Mouse (Mus musculus): ENCODE measurements around the gene Tet3. TPM values are rescaled to one million over a fixed set of nuclear protein-coding genes. Genes with fewer than 3 reads are reported as not detected.

Gene Tet3
- polyA plus RNA-seq, 1 experiment from 2014 or later = 35.8 TPM

GRCm38 (mm10) chr6:83396711-83397110 is 62.2 kb downstream of the Tet3 start:
- WGBS = 89% methylated on average over 2 of the region's 2 CpGs
- no peak for ATAC-seq (ENCODE audit: insufficient number of reproducible peaks, low FRiP score, low TSS enrichment, low read depth)
- peaks cover 22% of the 10 kb centered on the region; the same call in 1 of the 2 replicates for H3K36me3 ChIP-seq (ENCODE audit: control insufficient read depth, insufficient read depth, low read length)

GRCm38 (mm10) chr6:83395544-83396229 is 63.2 kb downstream of the Tet3 start:
- DNase-seq (ENCODE audit: low spot score) = no peak
- no peaks in the 10 kb centered on the region for H3K9me3 ChIP-seq (ENCODE audit: control insufficient read depth, low read length)
- no peaks in the 10 kb centered on the region for H3K27me3 ChIP-seq (ENCODE audit: control insufficient read depth, insufficient read depth, low read length)
- 93% methylated on average over 15 of the region's 15 CpGs for WGBS
- H3K4me2 ChIP-seq (ENCODE audit: low read depth, severe bottlenecking) = no peak overlapping the region
- H3K27ac ChIP-seq (replicated peaks; ENCODE audit: low read depth, low read length) = no peak overlapping the region
- no peaks in the 10 kb centered on the region for H3K4me1 ChIP-seq (ENCODE audit: control insufficient read depth, insufficient read depth, low read length)
- H3K9ac ChIP-seq (ENCODE audit: low read length) = no peak overlapping the region
- ATAC-seq (ENCODE audit: insufficient number of reproducible peaks, low FRiP score, low TSS enrichment, low read depth) = no peak
- no peak overlapping the region for H3K4me3 ChIP-seq (ENCODE audit: low read depth, low read length)
- peaks cover 22% of the 10 kb centered on the region; the same call in 1 of the 2 replicates for H3K36me3 ChIP-seq (ENCODE audit: control insufficient read depth, insufficient read depth, low read length)

More at GRCm38 (mm10) chr6:83396711-83397110, 62.2 kb downstream of the Tet3 start:
- no peaks in the 10 kb centered on the region for H3K4me1 ChIP-seq (ENCODE audit: control insufficient read depth, insufficient read depth, low read length)
- no peak overlapping the region for H3K4me3 ChIP-seq (ENCODE audit: low read depth, low read length)
- DNase-seq (ENCODE audit: low spot score) = no peak
- H3K27me3 ChIP-seq (ENCODE audit: control insufficient read depth, insufficient read depth, low read length) = no peaks in the 10 kb centered on the region
- H3K4me2 ChIP-seq (ENCODE audit: low read depth, severe bottlenecking) = no peak overlapping the region
- no peak overlapping the region for H3K9ac ChIP-seq (ENCODE audit: low read length)
- no peak overlapping the region for H3K27ac ChIP-seq (replicated peaks; ENCODE audit: low read depth, low read length)
- no peaks in the 10 kb centered on the region for H3K9me3 ChIP-seq (ENCODE audit: control insufficient read depth, low read length)

GRCm38 (mm10) chr6:83394122-83394521 is 64.8 kb downstream of the Tet3 start:
- WGBS = 94% methylated on average over 4 of the region's 4 CpGs
- Histone ChIP-seq H3K9ac (ENCODE audit: low read length) (no peak overlapping the region), H3K27me3 (ENCODE audit: control insufficient read depth, insufficient read depth, low read length) (no peaks in the 10 kb centered on the region), H3K27ac (replicated peaks; ENCODE audit: low read depth, low read length) (no peak overlapping the region), H3K9me3 (ENCODE audit: control insufficient read depth, low read length) (no peaks in the 10 kb centered on the region), H3K36me3 (ENCODE audit: control insufficient read depth, insufficient read depth, low read length) (peaks cover 20% of the 10 kb centered on the region; the same call in 1 of the 2 replicates), H3K4me1 (ENCODE audit: control insufficient read depth, insufficient read depth, low read length) (no peaks in the 10 kb centered on the region), H3K4me3 (ENCODE audit: low read depth, low read length) (no peak overlapping the region), H3K4me2 (ENCODE audit: low read depth, severe bottlenecking) (no peak overlapping the region)
- ATAC-seq (ENCODE audit: insufficient number of reproducible peaks, low FRiP score, low TSS enrichment, low read depth) = no peak
- no peak for DNase-seq (ENCODE audit: low spot score)

GRCm38 (mm10) chr6:83392166-83392780 is 66.6 kb downstream of the Tet3 start:
- no peaks in the 10 kb centered on the region for H3K9me3 ChIP-seq (ENCODE audit: control insufficient read depth, low read length)
- H3K4me3 ChIP-seq (ENCODE audit: low read depth, low read length) = no peak overlapping the region
- H3K27ac ChIP-seq (replicated peaks; ENCODE audit: low read depth, low read length) = no peak overlapping the region
- H3K9ac ChIP-seq (ENCODE audit: low read length) = no peak overlapping the region
- no peak for ATAC-seq (ENCODE audit: insufficient number of reproducible peaks, low FRiP score, low TSS enrichment, low read depth)
- WGBS = 90% methylated on average over 8 of the region's 8 CpGs
- no peaks in the 10 kb centered on the region for H3K27me3 ChIP-seq (ENCODE audit: control insufficient read depth, insufficient read depth, low read length)
- DNase-seq (ENCODE audit: low spot score) = no peak
- H3K4me1 ChIP-seq (ENCODE audit: control insufficient read depth, insufficient read depth, low read length) = no peaks in the 10 kb centered on the region
- peaks cover 13% of the 10 kb centered on the region; the same call in 1 of the 2 replicates for H3K36me3 ChIP-seq (ENCODE audit: control insufficient read depth, insufficient read depth, low read length)
- H3K4me2 ChIP-seq (ENCODE audit: low read depth, severe bottlenecking) = no peak overlapping the region

- 93% methylated on average over 9 of the region's 9 CpGs for WGBS
- Histone ChIP-seq H3K4me1 (ENCODE audit: control insufficient read depth, insufficient read depth, low read length) (no peaks in the 10 kb centered on the region), H3K9ac (ENCODE audit: low read length) (no peak overlapping the region), H3K27ac (replicated peaks; ENCODE audit: low read depth, low read length) (no peak overlapping the region), H3K36me3 (ENCODE audit: control insufficient read depth, insufficient read depth, low read length) (peaks cover 19% of the 10 kb centered on the region), H3K27me3 (ENCODE audit: control insufficient read depth, insufficient read depth, low read length) (no peaks in the 10 kb centered on the region), H3K4me3 (ENCODE audit: low read depth, low read length) (no peak overlapping the region), H3K9me3 (ENCODE audit: control insufficient read depth, low read length) (no peaks in the 10 kb centered on the region), H3K4me2 (ENCODE audit: low read depth, severe bottlenecking) (no peak overlapping the region)
- DNase-seq (ENCODE audit: low spot score) (no peak), ATAC-seq (ENCODE audit: insufficient number of reproducible peaks, low FRiP score, low TSS enrichment, low read depth) (no peak)
Observed at GRCm38 (mm10) chr6:83385569-83386090, 73.3 kb downstream of the Tet3 start.

- no peaks in the 10 kb centered on the region for H3K4me1 ChIP-seq (ENCODE audit: control insufficient read depth, insufficient read depth, low read length)
- whole genome bisulfite sequencing = 90% methylated on average over 10 of the region's 10 CpGs
- no peak overlapping the region for H3K4me2 ChIP-seq (ENCODE audit: low read depth, severe bottlenecking)
- H3K4me3 ChIP-seq (ENCODE audit: low read depth, low read length) = no peak overlapping the region
- H3K9ac ChIP-seq (ENCODE audit: low read length) = no peak overlapping the region
- H3K36me3 ChIP-seq (ENCODE audit: control insufficient read depth, insufficient read depth, low read length) = peaks cover 29% of the 10 kb centered on the region
- DNase-seq (ENCODE audit: low spot score) (no peak), ATAC-seq (ENCODE audit: insufficient number of reproducible peaks, low FRiP score, low TSS enrichment, low read depth) (no peak; the same call in 1 of the 2 replicates)
- no peak overlapping the region for H3K27ac ChIP-seq (replicated peaks; ENCODE audit: low read depth, low read length)
- no peaks in the 10 kb centered on the region for H3K27me3 ChIP-seq (ENCODE audit: control insufficient read depth, insufficient read depth, low read length)
- H3K9me3 ChIP-seq (ENCODE audit: control insufficient read depth, low read length) = no peaks in the 10 kb centered on the region
Observed at GRCm38 (mm10) chr6:83381510-83382491, 77.1 kb downstream of the Tet3 start.

GRCm38 (mm10) chr6:83373704-83374300 is 85.1 kb downstream of the Tet3 start:
- Histone ChIP-seq H3K4me2 (ENCODE audit: low read depth, severe bottlenecking) (no peak overlapping the region), H3K27ac (replicated peaks; ENCODE audit: low read depth, low read length) (no peak overlapping the region), H3K36me3 (ENCODE audit: control insufficient read depth, insufficient read depth, low read length) (peaks cover 51% of the 10 kb centered on the region), H3K9me3 (ENCODE audit: control insufficient read depth, low read length) (no peaks in the 10 kb centered on the region), H3K4me1 (ENCODE audit: control insufficient read depth, insufficient read depth, low read length) (no peaks in the 10 kb centered on the region), H3K4me3 (ENCODE audit: low read depth, low read length) (no peak overlapping the region), H3K27me3 (ENCODE audit: control insufficient read depth, insufficient read depth, low read length) (no peaks in the 10 kb centered on the region), H3K9ac (ENCODE audit: low read length) (no peak overlapping the region)
- DNase-seq (ENCODE audit: low spot score) = no peak
- 90% methylated on average over 9 of the region's 9 CpGs for WGBS
- ATAC-seq (ENCODE audit: insufficient number of reproducible peaks, low FRiP score, low TSS enrichment, low read depth) = no peak

- Histone ChIP-seq H3K27ac (replicated peaks; ENCODE audit: low read depth, low read length) (no peak overlapping the region), H3K9ac (ENCODE audit: low read length) (no peak overlapping the region), H3K9me3 (ENCODE audit: control insufficient read depth, low read length) (no peaks in the 10 kb centered on the region), H3K4me1 (ENCODE audit: control insufficient read depth, insufficient read depth, low read length) (no peaks in the 10 kb centered on the region), H3K36me3 (ENCODE audit: control insufficient read depth, insufficient read depth, low read length) (peaks cover 54% of the 10 kb centered on the region), H3K27me3 (ENCODE audit: control insufficient read depth, insufficient read depth, low read length) (no peaks in the 10 kb centered on the region), H3K4me3 (ENCODE audit: low read depth, low read length) (no peak overlapping the region), H3K4me2 (ENCODE audit: low read depth, severe bottlenecking) (no peak overlapping the region)
- ATAC-seq (ENCODE audit: insufficient number of reproducible peaks, low FRiP score, low TSS enrichment, low read depth) = no peak
- no peak for DNase-seq (ENCODE audit: low spot score)
- 87% methylated on average over 3 of the region's 3 CpGs for WGBS
Observed at GRCm38 (mm10) chr6:83371350-83371749, 87.5 kb downstream of the Tet3 start.

Data from limb, embryonic 11.5 days (tissue).